Mouse (Mus musculus): ENCODE results near the gene H6pd.

Gene H6pd

GRCm38 (mm10) chr4:149942831-149943741 lies 65.7 kb downstream of the H6pd start:
- peak; percentile 57 for DNase-seq (ENCODE audit: low read depth)

DNA sequence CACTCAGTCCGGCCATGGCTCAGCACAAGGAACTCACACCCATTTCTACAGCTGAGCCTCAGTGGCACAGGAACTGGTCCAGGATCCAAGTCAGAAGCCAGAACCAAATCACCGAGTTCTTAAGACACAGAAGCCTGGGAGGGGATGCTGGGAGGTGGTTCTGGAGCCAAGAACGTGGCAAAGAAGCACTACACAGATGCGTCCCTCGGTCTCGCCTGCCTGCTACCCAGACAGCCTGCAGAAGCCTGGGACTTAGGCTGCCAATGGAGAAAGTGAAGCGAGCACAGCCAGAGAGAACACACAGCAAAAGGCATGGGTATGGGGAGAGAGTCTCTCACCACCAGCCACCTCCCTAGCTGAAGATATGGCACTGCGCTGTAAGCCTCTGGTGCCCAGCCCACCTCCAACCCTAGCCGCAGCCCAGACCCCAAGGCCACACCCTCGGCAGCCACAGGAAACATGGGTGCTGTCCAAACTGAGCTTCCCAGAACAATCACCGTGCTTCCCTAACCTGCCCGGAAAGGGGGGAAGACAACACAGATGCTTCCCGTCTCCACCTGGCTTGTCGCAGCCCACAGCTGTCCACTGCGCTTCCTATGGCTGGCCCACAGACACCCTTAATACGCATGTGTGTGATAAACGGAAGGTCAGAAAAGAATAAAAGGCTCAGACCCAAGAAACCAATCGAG lies 67.6 kb downstream of the H6pd start:
- no peak for DNase-seq (ENCODE audit: low read depth)

GRCm38 (mm10) chr4:149938701-149939100 lies 70.1 kb downstream of the H6pd start:
- DNase-seq (ENCODE audit: low read depth): no peak

GRCm38 (mm10) chr4:149936921-149937320 lies 71.9 kb downstream of the H6pd start:
- DNase-seq (ENCODE audit: low read depth): no peak

- no peak for DNase-seq (ENCODE audit: low read depth)
These were observed 73.4 kb downstream of the H6pd start for GRCm38 (mm10) chr4:149935470-149935869.

- no peak for DNase-seq (ENCODE audit: low read depth)
These were observed 75.1 kb downstream of the H6pd start for GRCm38 (mm10) chr4:149933519-149934245.

DNA sequence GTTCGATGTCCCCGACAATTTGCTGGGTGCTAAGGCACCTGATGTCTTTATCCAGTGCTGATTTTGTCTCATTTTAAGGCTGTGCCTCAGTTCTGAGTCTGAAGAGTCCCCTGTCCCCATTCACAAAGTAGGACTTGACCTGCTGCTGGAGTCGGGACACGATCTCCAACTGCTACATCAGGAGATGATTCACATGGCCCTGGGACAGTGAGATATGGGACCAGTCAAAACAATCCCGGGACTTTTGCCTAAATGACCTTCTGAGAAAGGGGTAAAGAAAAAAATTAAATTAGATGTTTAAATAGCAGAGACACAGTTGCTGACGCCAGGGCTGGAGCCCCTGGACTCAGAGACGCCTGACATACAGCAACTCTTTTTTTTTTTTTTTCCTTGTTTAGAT lies 75.8 kb downstream of the H6pd start:
- no peak for DNase-seq (ENCODE audit: low read depth)

DNA sequence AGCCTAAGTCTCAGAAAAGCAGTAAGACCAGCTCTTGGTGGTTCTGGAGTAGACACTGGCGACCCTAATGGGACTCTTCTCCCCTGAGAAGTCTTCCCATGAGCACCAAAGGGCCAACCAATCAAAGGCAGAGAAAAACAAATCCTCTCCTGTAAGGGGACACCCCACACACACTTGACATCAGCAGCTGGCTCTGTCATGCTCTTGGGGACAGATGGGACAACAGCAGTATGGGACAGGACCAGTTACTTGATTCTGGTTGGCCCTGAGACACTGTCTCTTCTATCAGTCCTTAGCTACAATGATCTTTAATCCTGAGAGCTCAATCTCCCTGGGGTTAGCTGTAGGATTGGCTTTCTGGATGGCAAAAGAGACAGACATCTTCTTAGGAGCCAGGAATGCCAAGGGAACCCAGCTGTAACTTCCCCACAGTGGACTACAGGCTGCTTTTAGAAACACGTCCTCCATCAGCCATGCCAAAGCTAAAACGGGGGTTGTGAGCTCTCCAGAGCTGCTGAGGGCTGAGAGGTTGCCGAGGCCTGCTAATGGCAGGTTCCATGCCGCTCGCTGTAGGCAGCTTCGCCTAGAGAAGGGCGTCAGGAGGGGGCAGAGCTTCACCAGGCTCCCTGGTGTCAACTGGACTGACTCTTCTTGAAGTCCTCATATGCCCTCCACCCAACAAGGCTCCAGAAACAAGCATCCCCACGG lies 76.6 kb downstream of the H6pd start:
- no peak for DNase-seq (ENCODE audit: low read depth)

GRCm38 (mm10) chr4:149930755-149931154 lies 78.1 kb downstream of the H6pd start:
- DNase-seq (ENCODE audit: low read depth): no peak

Measured in NIH3T3 (cell line).